Mouse (Mus musculus): Measurements from ENCODE around the gene Oas3. TPM values are rescaled to one million over a fixed set of nuclear protein-coding genes. Genes with fewer than 3 reads are reported as not detected.
A peak's percentile ranks its signal among the peaks of the same experiment; 100 is the strongest.
"Not testable (repeated sequence)": the region's sequence is repeated elsewhere in the genome, so short reads cannot be mapped to it uniquely, and the experiment has no call there.

Oas3 gene
- polyA plus RNA-seq (2015; fragmentation: Nextera tagmentation; extraction: Ambion mirVana) = 0.34 and 0.76 TPM in 2 replicates

DNA sequence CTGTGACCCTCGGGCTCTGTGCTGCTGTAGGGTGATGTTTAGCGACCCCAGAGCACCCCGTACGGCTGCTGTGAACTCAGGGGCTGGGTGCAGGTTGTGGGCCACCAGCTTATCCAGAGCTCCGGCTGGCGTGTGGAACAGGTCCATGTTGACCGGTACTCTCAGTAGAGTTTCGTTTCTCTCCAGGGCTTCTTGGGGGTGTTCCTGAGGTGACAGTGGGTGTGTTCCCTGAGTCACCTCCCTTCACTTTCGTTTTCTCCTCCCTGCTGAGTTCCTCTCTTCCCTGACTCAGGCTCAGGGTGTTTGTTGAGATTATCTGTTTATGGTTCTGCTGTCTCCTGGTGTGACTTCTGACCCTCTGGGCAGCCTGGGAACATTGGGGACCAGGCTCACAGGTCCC is at the start of gene Oas3:
Gene Oas3 (minus strand): TSS at position 184 of the 400 bp plus-strand sequence.
- no peak within 1 kb of the TSS for H3K4me2 ChIP-seq
- no peaks in the 10 kb centered on the region for H3K36me3 ChIP-seq
- ATAC-seq (replicated peaks; ENCODE audit: insufficient number of reproducible peaks, insufficient read depth, low FRiP score, low read depth) = no peak
- H3K4me1 ChIP-seq (replicated peaks) = peaks cover 32% of the 10 kb centered on the region
- H3K27me3 ChIP-seq = no peaks in the 10 kb centered on the region
- 69% methylated on average over 9 of the region's 9 CpGs for WGBS
- no peaks in the 10 kb centered on the region for H3K9me3 ChIP-seq (replicated peaks)
- no peak within 1 kb of the TSS for H3K27ac ChIP-seq
- no peak within 1 kb of the TSS for H3K4me3 ChIP-seq
- H3K9ac ChIP-seq = no peak within 1 kb of the TSS

DNA sequence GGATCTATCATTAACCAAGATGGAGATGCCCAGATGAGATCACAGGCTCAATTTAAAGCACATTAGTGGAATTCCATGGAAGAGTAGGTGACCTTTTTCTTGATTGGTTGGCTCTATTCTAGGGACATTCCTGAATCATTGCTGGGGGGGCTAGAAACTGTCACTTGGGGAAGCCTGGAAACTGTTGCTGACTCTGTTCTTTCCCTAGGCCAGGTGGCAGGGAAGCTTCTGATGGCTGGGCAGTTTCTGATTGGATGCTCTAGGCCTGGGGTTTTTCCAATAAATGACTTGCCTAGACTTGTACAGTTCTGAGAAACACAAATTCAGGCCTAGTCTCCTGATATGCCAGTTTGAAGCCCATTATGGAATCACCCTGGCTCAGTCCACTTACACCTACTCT is 41.5 kb upstream of the Oas3 start:
- Histone ChIP-seq H3K27me3 (no peaks in the 10 kb centered on the region), H3K27ac (no peak overlapping the region), H3K9ac (no peak overlapping the region), H3K4me1 (replicated peaks) (no peaks in the 10 kb centered on the region), H3K9me3 (replicated peaks) (0 out of 2 replicates have a peak, but pooled peaks cover 9% of the 10 kb centered on the region), H3K36me3 (no peaks in the 10 kb centered on the region), H3K4me2 (no peak overlapping the region), H3K4me3 (no peak overlapping the region)
- no peak for ATAC-seq (replicated peaks; ENCODE audit: insufficient number of reproducible peaks, insufficient read depth, low FRiP score, low read depth)

DNA sequence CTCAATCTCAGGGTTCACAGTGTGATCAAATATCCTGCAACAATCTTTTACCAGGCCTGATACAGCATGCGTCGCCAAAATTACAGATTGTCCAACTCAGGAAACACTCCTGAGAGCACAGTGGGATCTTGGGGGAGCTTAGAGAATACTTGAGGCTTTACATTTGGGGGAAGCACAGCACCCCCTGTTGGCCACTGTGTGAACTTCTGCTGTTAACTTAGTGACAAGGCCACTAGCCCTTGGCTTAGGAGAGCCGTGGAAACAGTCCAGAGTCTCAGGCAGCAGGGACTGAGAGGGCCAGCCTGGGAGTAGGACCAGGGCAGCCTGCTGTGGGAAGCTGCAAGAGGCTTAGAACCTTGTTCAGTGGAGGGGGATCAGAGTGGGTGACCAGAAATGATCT is 38.5 kb upstream of the Oas3 start:
- no peaks in the 10 kb centered on the region for H3K36me3 ChIP-seq
- H3K9ac ChIP-seq = no peak overlapping the region
- ATAC-seq (replicated peaks; ENCODE audit: insufficient number of reproducible peaks, insufficient read depth, low FRiP score, low read depth) = no peak
- no peak overlapping the region for H3K4me2 ChIP-seq
- no peak overlapping the region for H3K27ac ChIP-seq
- 0 out of 2 replicates have a peak, but pooled peaks cover 9% of the 10 kb centered on the region for H3K9me3 ChIP-seq (replicated peaks)
- no peaks in the 10 kb centered on the region for H3K27me3 ChIP-seq
- peaks cover 9% of the 10 kb centered on the region for H3K4me1 ChIP-seq (replicated peaks)
- no peak overlapping the region for H3K4me3 ChIP-seq
- WGBS = 60% methylated on average over 3 of the region's 3 CpGs

GRCm38 (mm10) chr5:120813023-120813422 is 35.6 kb upstream of the Oas3 start:
- no peaks in the 10 kb centered on the region for H3K9me3 ChIP-seq (replicated peaks)
- H3K36me3 ChIP-seq = no peaks in the 10 kb centered on the region
- ATAC-seq (replicated peaks; ENCODE audit: insufficient number of reproducible peaks, insufficient read depth, low FRiP score, low read depth) = no peak
- whole genome bisulfite sequencing = 75% methylated on average over 6 of the region's 6 CpGs
- H3K27me3 ChIP-seq = no peaks in the 10 kb centered on the region
- peak overlapping the region; percentile 54 for H3K4me3 ChIP-seq
- no peak overlapping the region for H3K27ac ChIP-seq
- peak overlapping the region; percentile 77 for H3K4me2 ChIP-seq
- H3K4me1 ChIP-seq (replicated peaks) = peaks cover 9% of the 10 kb centered on the region
- peak overlapping the region; percentile 47 for H3K9ac ChIP-seq

DNA sequence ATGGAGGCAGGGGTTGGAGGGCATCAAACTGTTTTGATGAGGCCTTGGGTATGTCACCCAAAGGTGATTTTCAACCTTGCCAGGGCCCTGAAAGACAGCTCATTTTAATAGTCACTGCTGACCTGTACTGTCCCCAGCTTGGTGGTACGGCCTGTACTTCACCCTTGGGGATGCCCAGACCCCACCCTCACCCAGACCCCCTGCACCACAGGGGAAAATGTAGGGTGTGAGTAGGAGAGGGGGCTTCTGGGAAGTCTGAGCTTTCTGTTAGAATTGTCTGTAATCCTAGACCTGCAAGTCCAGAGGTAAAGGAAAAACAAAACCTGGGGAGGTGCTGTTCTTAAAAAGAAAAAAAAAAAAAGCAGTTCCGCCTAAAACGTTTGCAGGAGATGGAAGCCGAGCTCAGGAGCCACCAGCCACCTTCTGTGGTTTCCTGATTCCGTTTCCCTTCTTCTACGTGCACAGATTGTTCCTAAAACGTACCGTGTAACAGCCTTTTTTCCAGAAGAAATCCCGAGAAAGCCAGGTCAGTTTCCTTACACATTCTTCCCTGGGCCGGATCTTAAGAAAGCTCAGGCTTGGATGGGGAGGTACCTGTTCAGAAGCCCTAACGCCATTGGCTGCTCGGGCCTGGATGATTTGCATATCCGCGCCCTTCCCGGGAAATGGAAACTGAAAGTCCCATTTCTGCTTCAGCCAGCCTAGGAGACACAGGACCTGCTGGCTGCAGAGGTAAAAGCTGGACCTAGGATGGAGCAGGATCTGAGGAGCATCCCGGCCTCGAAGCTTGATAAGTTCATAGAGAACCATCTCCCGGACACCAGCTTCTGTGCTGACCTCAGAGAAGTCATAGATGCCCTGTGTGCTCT is 34.7 kb upstream of the Oas3 start, which contains the start of gene Oas1c:
Gene Oas1c (minus strand): TSS at position 564 of the 869 bp plus-strand sequence.
- Histone ChIP-seq H3K27ac (peak within 1 kb of the TSS; percentile 48; the same call in 1 of the 2 replicates), H3K36me3 (no peaks in the 10 kb centered on the region), H3K4me1 (replicated peaks) (peaks cover 9% of the 10 kb centered on the region), H3K27me3 (no peaks in the 10 kb centered on the region), H3K4me3 (peak within 1 kb of the TSS; percentile 54), H3K4me2 (peak within 1 kb of the TSS; percentile 77), H3K9ac (peak within 1 kb of the TSS; percentile 47), H3K9me3 (replicated peaks) (no peaks in the 10 kb centered on the region)
- WGBS = 6% methylated on average over 18 of the region's 18 CpGs
- ATAC-seq (replicated peaks; ENCODE audit: insufficient number of reproducible peaks, insufficient read depth, low FRiP score, low read depth) = peak; percentile 73; the same call in 1 of the 2 replicates

DNA sequence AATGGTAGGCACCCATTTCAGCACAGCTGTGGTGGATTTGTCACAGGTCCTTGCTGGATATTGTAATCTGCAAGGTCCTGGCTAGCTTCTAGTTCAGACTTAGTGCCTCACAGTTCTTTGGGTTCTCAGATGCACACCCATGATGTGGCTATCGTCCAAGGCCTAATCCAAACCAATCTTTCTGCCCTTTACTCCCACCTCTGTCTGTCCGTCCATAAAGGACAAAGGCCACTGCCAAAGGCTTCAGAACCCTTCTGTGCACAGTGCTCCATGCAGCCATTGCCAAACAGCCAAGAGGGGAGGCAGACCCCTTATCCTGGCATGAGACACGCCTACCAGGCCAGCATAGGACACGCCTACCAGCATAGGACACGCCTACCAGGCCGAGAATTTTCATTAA is 31.7 kb upstream of the Oas3 start:
- ATAC-seq (replicated peaks; ENCODE audit: insufficient number of reproducible peaks, insufficient read depth, low FRiP score, low read depth) = no peak
- Histone ChIP-seq H3K27me3 (no peaks in the 10 kb centered on the region), H3K4me1 (replicated peaks) (peaks cover 9% of the 10 kb centered on the region), H3K4me3 (no peak overlapping the region), H3K36me3 (no peaks in the 10 kb centered on the region), H3K9me3 (replicated peaks) (no peaks in the 10 kb centered on the region), H3K4me2 (no peak overlapping the region), H3K9ac (no peak overlapping the region), H3K27ac (no peak overlapping the region)
- WGBS = 45% methylated on average over 6 of the region's 6 CpGs

- Histone ChIP-seq H3K27me3 (peaks cover 22% of the 10 kb centered on the region), H3K9ac (no peak overlapping the region), H3K4me3 (no peak overlapping the region), H3K36me3 (no peaks in the 10 kb centered on the region), H3K4me1 (replicated peaks) (no peaks in the 10 kb centered on the region), H3K27ac (no peak overlapping the region), H3K9me3 (replicated peaks) (no peaks in the 10 kb centered on the region), H3K4me2 (no peak overlapping the region)
- ATAC-seq (replicated peaks; ENCODE audit: insufficient number of reproducible peaks, insufficient read depth, low FRiP score, low read depth) = no peak
- WGBS = 92% methylated on average over 1 of the region's 1 CpGs
Measured at GRCm38 (mm10) chr5:120806458-120806857, 29.0 kb upstream of the Oas3 start.

DNA sequence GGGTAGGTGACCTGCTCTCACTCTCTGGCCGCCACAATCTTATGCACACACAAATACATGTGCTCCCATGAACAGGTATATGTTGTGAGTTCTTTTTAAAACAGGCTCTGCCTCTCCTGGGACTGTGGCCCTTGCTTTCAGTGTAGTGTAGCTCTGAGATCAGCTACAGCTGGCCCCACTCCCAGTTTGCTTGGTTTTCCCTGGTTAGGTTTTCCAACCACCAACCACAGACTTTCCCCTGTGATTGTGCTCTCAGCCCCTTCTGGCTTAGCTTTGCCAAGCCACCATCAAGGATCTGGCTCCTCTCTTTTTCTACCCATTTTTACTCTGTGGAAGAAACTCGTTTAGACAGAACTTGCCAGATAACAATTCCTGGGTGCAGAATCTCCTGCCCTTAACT is 26.1 kb upstream of the Oas3 start:
- Histone ChIP-seq H3K4me2 (no peak overlapping the region), H3K4me1 (replicated peaks) (no peaks in the 10 kb centered on the region), H3K36me3 (no peaks in the 10 kb centered on the region), H3K27ac (no peak overlapping the region), H3K9me3 (replicated peaks) (no peaks in the 10 kb centered on the region), H3K9ac (no peak overlapping the region), H3K4me3 (no peak overlapping the region), H3K27me3 (peaks cover 43% of the 10 kb centered on the region)
- ATAC-seq (replicated peaks; ENCODE audit: insufficient number of reproducible peaks, insufficient read depth, low FRiP score, low read depth) = no peak
- WGBS = 45% methylated on average over 2 of the region's 2 CpGs

GRCm38 (mm10) chr5:120798943-120799342 is 21.5 kb upstream of the Oas3 start:
- H3K4me2 ChIP-seq; H3K9me3 ChIP-seq (replicated peaks); H3K36me3 ChIP-seq; H3K4me3 ChIP-seq; H3K4me1 ChIP-seq (replicated peaks); ATAC-seq (replicated peaks; ENCODE audit: insufficient number of reproducible peaks, insufficient read depth, low FRiP score, low read depth); H3K9ac ChIP-seq; H3K27ac ChIP-seq: not testable (repeated sequence)
- WGBS = 57% methylated on average over 2 of the region's 2 CpGs
- peaks cover 42% of the 10 kb centered on the region for H3K27me3 ChIP-seq

DNA sequence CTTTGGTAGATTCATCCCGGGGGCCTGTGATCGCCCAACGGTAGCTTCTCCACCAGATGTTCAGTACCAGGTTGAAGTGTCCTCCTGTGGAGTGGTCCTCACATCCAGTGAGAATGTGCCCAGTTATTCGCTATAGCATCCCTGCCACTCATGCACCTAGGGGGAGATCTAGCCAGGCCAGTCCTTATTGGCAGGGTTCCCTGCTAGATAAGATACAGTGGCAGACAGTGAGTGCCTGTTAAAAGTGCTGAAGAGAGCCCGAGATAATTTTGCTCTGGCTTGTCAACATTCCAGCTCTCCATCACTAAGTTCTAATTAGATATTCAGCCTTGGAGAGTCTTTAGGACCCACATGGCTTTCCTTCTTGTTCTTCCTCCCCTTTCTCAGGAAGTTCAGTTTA is 20.7 kb upstream of the Oas3 start:
- peaks cover 34% of the 10 kb centered on the region for H3K27me3 ChIP-seq
- 47% methylated on average over 5 of the region's 5 CpGs for WGBS
- H3K4me2 ChIP-seq; ATAC-seq (replicated peaks; ENCODE audit: insufficient number of reproducible peaks, insufficient read depth, low FRiP score, low read depth); H3K4me3 ChIP-seq; H3K27ac ChIP-seq; H3K4me1 ChIP-seq (replicated peaks); H3K9ac ChIP-seq; H3K9me3 ChIP-seq (replicated peaks); H3K36me3 ChIP-seq: not testable (repeated sequence)

DNA sequence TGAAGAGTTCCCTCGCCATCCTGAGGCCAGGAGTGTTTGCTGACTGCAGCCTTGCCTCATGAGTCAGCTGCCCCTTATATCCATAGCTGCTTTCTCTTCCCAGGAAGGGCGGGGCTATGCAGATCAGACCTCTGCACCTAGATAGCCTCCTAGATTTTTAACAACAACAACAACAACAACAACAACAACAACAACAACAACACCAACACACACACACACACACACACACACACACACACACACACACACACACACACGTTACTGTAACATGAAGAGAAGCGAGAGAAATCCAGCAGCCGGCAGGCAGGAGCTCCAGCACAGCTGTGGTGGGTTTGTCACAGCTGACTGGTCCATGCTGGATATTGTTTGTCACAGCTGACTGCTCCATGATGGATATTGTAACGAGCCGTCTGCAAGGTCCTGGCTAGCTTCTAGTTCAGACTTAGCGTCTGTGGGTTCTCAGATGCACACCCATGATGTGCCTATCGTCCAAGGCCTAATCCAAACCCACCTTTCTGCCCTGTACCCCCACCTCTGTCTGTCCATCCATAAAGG is 18.1 kb upstream of the Oas3 start, which contains the start of gene Oas1e:
Gene Oas1e (minus strand): TSS at position 51 of the 555 bp plus-strand sequence.
- not testable (repeated sequence) for H3K27ac ChIP-seq; H3K9ac ChIP-seq; H3K4me2 ChIP-seq; ATAC-seq (replicated peaks; ENCODE audit: insufficient number of reproducible peaks, insufficient read depth, low FRiP score, low read depth); H3K9me3 ChIP-seq (replicated peaks); H3K4me3 ChIP-seq; H3K36me3 ChIP-seq; H3K4me1 ChIP-seq (replicated peaks)
- WGBS = 71% methylated on average over 9 of the region's 9 CpGs
- H3K27me3 ChIP-seq = peaks cover 18% of the 10 kb centered on the region
